Mouse (Mus musculus): ENCODE data around the gene Carmil3.

Gene Carmil3

GRCm38 (mm10) chr14:55544334-55544733 lies 53.9 kb downstream of the Carmil3 start:
- no peak for DNase-seq

GRCm38 (mm10) chr14:55550191-55550590 lies 59.7 kb downstream of the Carmil3 start:
- no peak for DNase-seq

- no peak for DNase-seq
Observed at GRCm38 (mm10) chr14:55551347-55551746, 60.9 kb downstream of the Carmil3 start.

GRCm38 (mm10) chr14:55551794-55552193 lies 61.3 kb downstream of the Carmil3 start:
- no peak for DNase-seq

GRCm38 (mm10) chr14:55554635-55555034 lies 64.2 kb downstream of the Carmil3 start:
- no peak for DNase-seq

GRCm38 (mm10) chr14:55555788-55556187 lies 65.3 kb downstream of the Carmil3 start:
- DNase-seq, result no peak

- peak; percentile 86 to 92 for DNase-seq
Observed at GRCm38 (mm10) chr14:55557003-55557402, 66.6 kb downstream of the Carmil3 start.

GRCm38 (mm10) chr14:55557587-55557986 lies 67.1 kb downstream of the Carmil3 start:
- DNase-seq, result no peak
